Mouse (Mus musculus) hindlimb bud, embryonic 11.5 days (tissue): ENCODE results near the gene Kcnip4.

ENCODE experiments used
- DNase-seq: peaks from one replicate; pipeline ENCODE4 v3.0.0-alpha.2; 2012; ENCODE audit warnings: low read depth, low spot score; ENCODE audit errors: extremely low spot score

Kcnip4 gene

DNA sequence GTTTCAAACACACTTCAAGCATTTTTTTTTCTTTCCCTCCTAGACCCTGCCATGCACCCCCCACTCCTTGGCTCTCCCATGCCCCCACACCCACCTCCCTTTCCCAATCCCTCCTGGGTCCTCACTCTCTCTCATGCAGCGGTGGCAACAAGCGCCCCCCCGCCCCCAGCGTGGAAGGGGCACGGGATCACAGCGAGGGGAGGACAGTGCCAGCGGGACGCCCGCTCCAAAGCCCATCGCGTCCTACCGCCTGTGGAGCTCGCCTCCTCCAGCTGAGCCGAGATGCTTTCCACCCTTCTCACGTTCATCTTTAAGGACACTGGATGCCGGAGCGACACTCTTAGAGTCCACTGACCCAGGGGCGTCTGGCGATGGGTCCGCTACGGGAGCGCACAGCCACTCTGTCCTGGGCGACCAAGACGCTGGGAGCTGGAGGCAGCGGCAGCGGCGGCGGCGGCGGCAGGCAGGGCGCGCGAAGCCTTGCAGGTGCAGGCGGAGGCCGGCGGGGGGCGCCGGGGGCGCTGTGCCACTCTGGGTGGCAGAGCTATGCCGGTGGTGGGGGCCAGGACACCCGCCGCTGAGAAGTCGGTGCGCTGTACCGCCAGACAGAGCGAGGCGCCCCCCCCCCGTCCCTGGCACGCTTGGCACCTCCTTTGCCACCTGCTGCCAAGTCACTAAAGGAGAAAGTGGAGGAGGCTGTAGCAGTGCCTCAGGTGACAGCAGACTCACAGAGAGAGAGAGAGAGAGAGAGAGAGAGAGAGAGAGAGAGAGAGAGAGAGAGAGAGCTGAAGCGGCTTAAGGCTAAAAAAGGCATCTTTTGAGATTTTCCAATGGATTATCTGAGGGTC, at the start of gene Kcnip4:
Gene Kcnip4, minus strand, starts transcription at position 514 of the 848 bp plus-strand sequence.
- no peak for DNase-seq

GRCm38 (mm10) chr5:49571876-49572275, 47.2 kb upstream of the Kcnip4 start:
- DNase-seq: no peak

- no peak for DNase-seq
These were observed 39.0 kb upstream of the Kcnip4 start for GRCm38 (mm10) chr5:49563751-49564150.

- DNase-seq: no peak
These were observed 32.7 kb upstream of the Kcnip4 start for GRCm38 (mm10) chr5:49557436-49557835.

- no peak for DNase-seq
These were observed 23.2 kb upstream of the Kcnip4 start for GRCm38 (mm10) chr5:49547884-49548283.

DNA sequence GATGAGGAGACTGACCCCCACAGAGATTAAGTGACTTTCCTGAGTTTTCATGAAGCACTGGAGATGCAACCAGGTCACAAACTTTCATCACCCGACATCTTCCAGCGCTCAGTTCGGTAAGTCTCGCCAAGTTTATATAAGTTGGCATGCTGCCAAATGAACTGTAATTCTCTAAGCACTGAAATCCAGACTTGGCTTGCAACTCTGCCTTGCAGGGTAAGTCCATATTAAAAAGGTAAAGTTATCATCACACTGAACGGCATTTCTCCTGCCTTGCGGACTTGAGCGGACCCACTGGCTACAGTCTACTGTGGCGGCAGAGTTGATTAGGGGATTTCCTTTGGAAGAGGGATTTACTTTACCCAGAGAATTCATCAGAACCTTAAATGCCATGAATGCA, 4.7 kb upstream of the Kcnip4 start:
- no peak for DNase-seq

DNA sequence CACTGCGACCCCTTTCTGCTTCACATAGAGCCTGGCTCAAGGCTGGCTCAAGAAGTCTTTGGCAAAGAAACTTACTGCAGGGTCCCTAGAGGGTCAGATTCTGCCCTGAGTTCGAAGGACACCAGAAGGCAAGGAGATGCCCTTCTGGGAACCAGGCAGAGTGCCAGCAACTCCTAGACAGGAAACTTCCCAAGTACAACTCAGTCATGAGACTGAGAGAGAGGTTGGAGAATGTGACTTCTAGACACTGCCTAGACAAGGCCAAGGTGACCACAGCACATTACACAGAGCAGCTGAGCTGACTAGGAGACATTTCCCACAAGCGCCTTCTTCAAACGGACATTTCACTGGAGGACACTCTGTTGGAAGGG, 520 bp upstream of the Kcnip4 start:
- no peak for DNase-seq

DNA sequence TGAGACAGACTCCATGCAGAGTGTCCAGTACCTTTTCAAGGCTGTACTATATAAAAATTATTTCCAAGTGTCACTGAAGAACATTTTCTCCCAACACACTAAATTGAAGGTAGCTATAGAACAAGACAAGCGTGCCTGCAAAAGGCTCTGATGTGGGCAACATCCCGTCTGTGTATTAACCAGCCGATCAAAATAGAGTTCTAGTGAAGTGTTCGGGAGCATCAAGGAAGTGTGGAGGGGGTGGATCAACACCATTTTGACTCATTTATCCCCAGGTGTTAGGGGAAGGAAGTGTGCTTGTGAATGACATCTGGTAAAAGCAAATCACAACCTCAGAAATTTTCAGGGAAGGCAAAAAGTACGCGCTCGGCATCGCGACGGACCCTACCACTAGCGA, 712 bp downstream of the Kcnip4 start:
- no peak for DNase-seq

GRCm38 (mm10) chr5:49522986-49523385, 1.7 kb downstream of the Kcnip4 start:
- DNase-seq: no peak

- no peak for DNase-seq
These were observed 26.0 kb downstream of the Kcnip4 start for GRCm38 (mm10) chr5:49498743-49499142.

DNA sequence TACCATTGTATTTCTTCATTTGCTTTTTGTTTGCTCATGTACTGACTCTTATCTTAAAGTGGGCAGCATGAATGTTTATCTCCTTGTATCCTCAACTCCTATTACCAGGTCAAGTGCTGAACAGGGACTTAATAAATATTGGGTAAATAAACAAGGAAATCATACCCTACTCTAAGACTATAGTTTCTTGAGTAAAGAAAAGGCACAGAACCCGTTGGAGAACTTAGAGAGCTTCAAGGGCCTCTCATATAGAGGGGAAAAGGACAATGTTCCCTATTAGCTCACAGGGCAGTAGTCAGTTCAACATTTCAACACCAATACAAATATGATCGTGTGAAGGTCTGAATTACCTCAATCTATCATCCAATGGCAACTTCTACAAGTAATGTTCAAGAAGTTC, 37.4 kb downstream of the Kcnip4 start:
- no peak for DNase-seq

- no peak for DNase-seq
These were observed 54.0 kb downstream of the Kcnip4 start for GRCm38 (mm10) chr5:49470738-49471137.

- no peak for DNase-seq
These were observed 63.9 kb downstream of the Kcnip4 start for GRCm38 (mm10) chr5:49460643-49461276.

DNA sequence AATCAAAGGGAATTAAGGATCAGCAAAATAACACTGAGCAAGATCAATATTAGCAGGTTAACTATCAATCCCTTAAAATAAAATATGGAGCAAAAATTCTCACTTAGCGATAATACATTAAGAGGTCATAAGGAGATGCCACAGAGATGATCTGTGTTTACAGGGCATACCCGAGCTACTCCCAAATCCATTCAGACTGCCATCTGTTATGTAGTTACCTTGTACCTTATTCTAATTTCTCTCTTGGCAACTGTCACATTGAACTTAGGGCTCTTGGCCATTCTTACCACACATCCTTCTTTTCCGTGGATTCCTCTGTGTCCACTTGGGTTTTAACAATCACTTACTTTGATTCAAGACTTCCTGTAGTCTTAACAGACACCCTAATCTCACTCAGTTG, 71.6 kb downstream of the Kcnip4 start:
- DNase-seq: no peak

GRCm38 (mm10) chr5:49451295-49451694, 73.4 kb downstream of the Kcnip4 start:
- DNase-seq: no peak

DNA sequence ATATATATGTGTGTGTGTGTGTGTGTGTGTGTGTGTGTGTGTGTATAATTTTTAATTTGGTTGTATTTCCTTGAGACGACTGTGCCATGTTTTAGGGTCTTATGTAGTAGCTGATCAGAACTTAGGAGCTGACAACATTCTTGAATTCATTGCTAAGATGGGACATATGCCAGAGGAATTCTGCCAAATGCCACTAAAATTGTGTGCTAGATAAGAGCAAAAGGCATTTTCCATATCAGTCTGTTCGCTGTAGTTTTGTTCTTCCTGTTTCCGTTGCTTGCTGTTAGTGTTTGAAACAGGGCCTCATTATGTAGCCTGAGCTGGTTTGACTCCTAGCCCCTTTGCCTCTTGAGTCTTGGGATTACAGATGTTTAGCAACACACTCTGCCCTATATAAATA, 73.8 kb downstream of the Kcnip4 start:
- DNase-seq: no peak

GRCm38 (mm10) chr5:49437236-49437635, 87.5 kb downstream of the Kcnip4 start:
- DNase-seq: no peak

DNA sequence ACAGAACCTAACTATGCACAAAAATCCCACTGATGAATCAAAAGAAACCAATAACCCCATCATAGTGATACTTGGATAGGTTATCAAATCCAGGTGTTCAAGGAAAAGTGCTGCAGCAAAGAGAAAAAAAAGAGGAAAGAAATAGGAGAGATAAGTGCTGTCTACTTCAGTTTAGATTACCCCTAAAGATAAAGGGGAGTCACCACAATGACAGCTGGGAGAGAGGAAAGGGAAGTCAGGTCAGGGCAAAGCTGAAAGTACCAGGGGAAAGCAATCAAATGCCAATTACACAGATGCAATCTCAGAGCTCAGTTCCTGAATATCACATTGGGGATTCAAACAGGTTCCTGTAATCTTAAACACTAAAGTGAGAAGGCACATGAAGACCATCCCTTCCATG, 97.0 kb downstream of the Kcnip4 start:
- DNase-seq: no peak

GRCm38 (mm10) chr5:49419707-49420106, 105.0 kb downstream of the Kcnip4 start:
- DNase-seq: no peak

- no peak for DNase-seq
These were observed 116.4 kb downstream of the Kcnip4 start for GRCm38 (mm10) chr5:49408351-49408750.

DNA sequence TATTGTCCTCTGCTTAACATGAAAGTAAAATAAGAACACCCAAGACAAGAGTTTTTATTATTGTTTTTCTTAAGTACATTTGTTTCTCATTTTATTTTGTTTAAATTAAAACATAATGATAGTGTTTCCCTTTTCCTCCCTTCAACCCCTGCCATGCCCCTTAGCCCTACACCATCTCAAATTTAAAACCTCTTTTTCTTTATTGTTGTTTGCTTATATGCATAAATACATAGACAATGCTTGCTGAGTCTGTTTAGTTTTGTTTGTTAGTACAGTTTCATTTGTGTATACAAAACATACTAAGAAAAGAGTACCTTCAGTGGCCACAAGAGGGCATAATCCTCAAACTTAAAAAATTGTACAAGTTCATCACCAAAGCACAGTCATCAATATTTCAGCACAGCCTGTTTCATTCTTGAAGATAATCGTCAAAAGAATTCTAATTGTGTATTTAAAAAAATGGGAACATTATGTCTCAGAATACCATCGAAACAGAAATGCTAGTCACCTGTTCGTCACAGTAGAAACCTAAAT, 154.1 kb downstream of the Kcnip4 start:
- DNase-seq: peak; percentile 33
